Mouse (Mus musculus) embryo, embryonic 10.5 days (tissue): Measurements from ENCODE around the gene Wdr20.
"Not testable (repeated sequence)": the region's sequence is repeated elsewhere in the genome, so short reads cannot be mapped to it uniquely, and the experiment has no call there.

ENCODE experiments used
- DNase-seq: peaks from one replicate; pipeline ENCODE4 v3.0.0-alpha.2; 2015; ENCODE audit warnings: low spot score

Gene Wdr20

DNA sequence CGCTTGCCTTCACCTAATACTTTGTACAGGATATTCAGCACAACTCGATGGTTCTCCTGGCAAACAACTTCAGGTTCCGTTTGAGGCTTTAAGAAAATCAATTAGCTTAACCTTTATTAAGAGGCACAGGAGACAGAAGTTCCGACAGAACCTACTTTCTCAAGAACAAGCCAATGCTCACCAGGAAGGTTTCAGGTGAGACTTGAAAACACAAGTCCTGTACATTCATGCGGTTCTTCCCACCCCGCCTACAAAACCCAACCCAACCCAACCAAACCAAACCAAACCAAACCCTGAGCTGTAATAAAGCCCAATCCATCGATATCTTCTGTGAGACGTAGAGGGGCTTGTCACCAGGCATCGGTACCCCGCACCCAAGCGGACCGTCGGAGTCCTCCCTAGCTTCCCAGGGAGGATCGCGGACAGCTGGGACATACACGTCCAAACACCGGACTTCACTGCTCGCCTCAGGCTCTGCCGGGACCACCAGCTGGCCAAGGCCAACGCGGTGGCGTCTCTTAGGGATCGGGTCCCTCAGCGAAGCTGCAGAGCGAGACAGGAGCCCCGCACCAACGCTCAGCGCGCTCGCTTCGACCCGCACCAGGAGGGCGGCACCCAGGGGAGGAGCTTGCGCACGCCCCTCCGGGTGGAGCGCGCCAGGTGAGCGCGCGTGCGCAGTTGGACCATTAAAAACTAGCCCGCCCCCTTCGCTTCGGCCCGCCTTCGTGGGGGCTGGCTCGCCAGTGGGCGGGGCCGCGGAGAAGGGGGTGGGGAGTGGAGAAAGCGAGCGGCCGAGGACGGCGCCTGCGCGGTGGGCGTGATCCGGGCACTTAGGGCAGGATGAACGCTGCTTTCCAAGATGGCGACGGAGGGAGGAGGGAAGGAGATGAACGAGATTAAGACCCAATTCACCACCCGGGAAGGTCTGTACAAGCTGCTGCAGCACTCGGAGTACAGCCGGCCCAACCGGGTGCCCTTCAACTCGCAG, at the start of gene Wdr20:
Gene Wdr20, plus strand, starts transcription at position 775 of the 988 bp plus-strand sequence.
- DNase-seq: peak; percentile 96

DNA sequence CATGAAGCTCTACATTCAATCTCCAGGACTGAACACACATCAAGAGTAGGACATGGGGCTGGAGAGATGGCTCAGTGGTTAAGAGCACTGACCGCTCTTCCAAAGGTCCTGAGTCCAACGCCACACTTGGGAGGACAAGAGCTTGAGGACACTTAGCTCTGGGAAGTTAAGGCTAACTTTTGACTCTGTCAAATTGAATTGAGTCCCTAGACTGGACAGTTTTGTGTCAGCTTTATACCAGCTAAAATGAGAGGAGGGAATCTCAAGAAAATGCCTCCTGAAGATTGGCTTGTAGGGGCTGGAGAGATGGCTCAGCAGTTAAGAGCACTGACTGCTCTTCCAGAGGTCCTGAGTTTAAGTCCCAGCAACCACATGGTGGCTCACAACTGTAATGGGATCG, 48.8 kb upstream of the Wdr20 start:
- DNase-seq: not testable (repeated sequence)

DNA sequence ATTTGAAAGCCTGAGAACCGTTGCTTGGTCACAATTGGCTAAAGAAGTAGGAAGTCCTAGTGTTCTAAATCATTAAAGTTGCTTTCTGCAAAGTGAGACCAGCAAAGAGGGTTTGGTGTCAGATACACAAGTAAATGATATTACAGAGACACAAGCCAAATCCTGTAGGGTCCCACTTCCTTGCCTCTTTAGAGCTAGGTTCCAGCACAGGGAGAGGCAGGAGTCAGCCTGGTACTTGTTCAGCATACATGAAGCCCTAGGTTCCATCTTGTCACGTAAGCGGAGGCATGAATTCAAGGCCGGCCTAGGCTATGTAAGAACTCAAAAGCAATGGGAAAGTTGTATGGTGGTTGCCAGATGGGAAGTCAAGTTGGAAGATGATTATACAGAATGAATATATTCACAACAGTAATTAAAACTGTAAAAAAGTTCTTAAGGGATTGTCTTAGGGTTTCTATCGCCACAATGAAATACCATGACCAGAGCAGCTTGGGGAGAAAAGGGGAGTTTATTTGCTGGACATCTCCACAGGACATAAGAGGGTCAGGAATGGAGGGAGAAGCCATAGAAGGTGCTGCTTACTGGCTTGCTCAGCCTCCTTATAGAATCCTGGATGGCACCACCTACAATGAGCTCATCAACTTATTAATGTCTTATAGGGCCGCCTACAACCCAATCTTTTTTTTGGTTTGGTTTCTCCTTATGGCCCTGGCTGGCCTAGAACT, 47.7 kb upstream of the Wdr20 start:
- no peak for DNase-seq

DNA sequence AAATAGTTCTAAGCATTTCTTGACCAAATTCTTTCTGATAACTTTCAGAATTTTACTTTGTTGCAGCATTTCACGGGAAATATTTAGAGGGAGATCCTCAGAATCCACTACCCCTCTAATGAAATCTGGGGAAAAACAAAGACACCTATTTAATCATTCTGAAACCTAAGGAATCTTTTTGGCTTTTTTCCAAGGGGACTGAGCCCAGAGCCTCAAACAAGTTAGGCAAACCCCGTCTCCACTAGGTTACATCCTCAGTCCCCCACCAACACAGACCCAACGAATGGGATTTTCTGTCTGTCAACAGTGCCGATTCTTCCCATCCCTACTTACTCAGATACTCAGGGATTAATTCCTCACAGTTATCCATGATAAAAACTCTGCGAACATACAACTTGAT, 44.4 kb upstream of the Wdr20 start:
- not testable (repeated sequence) for DNase-seq

DNA sequence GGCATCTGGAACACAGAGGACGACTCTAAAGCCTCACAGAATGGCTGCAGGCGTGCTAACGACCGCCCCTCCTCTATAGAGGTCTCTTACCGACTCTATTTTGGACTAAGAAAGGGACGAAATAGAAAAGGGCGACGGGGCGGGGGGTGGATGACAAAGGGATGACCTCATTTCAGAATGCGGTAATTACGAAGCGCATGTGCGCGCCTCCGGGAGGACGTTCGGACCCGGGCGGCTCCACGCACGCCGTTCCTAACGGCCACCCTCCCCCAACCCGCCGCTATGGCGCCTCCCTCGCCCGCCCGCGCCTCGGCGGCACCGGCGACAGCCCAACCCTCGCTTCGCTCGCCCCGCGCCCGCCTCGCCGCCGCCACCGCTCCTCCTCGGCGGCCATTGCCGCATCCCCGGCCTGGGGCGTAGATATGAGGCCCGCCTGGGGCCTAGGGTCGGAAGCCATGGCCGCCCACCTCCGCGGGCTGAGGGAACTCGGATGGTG, 42.0 kb upstream of the Wdr20 start:
- DNase-seq: peak; percentile 74

DNA sequence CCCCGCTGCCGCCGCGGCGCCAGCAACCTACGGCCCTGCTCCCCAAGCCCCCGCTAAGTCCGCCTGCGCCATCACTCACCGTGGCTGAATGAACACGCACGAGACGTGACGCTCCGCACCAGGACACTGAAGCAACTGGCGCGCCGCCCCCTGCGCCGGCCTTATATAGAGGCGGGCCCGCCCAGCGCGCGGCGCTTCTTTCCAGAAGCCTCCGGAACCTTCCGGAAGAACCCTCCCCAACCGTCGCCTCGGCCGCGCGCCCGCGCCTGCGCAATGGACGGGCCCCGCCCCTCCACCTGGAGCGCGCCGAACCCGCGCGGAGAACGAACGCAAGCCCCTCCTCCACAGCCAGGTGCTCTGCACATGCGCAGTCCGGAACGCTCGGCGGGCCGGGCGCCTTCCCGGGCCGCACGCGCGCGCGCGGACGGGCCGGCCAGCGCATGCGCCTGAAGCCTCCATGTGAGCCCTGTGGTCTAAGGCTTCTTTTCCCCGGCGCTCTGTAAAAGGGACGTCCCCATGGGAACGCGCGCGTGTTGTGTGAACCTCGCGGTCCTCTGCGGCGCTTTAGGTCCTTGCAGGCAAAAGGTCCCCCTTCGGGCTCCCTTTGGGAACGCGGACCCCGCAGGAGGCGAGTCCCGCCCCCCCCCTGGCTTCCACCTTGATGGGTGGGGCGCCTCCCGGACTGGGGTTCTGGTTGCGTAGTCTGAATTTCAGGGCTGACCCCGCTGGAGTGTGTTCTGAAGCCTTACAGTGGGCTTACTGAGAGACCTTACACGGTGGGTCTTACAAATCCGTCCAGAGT, 41.4 kb upstream of the Wdr20 start:
- DNase-seq: peak; percentile 96

DNA sequence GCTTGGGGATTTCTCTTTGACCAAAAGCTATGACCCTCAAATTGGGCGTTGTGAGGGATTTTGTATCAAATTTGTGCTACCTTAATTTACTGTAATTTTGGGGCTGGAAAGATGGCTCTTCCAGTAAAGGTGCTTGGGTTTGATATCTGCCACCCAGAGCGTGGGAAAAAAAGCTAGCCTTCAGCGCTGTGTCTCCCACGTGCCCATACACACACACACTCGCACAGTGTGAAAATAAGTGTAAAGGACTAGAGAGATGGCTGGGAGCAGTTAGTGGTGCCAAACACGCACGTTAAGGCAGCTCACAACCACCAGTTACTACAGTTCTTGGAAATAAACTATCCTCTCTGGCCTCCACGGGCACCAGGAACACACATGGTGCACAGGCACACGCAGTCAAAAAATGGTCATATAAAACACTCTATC, 40.8 kb upstream of the Wdr20 start:
- DNase-seq: no peak

DNA sequence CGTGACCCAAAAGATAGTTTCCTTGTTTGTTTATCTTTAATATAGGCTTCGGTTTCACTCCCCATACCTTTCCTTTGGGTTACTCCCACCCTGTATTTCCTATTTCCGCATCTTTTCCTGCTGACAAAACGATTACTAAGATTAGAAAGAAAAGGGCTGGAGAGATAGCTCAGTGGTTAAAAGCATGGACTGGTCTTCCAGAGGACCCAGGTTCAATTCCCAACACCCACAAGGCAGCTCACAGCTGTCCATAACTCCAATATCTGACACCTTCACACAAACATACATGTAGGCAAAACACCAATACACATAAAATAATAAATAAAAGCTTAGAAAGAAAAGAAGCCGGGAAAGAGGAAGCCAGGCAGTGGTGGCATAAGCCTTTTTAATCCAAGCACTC, 40.3 kb upstream of the Wdr20 start:
- DNase-seq: no peak

DNA sequence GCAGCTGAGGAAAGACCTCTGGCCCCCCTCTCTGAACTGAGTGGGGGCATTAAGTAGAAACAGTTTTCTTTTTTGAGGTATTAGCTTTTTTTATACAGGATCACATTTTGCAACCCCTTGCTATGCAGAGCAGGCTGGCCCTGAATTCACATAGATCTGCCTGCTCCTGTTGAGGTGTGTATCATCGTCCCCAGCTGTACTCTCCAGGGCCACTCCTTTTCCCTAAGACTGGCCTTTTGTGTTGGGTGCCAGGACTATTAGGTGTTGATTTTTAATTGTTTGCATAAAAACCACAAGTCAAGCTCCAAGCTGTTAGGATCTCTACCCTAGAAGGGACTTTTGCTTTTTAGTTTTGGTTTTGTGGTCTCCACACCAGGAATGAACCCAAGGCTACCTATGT, 39.7 kb upstream of the Wdr20 start:
- DNase-seq: no peak

DNA sequence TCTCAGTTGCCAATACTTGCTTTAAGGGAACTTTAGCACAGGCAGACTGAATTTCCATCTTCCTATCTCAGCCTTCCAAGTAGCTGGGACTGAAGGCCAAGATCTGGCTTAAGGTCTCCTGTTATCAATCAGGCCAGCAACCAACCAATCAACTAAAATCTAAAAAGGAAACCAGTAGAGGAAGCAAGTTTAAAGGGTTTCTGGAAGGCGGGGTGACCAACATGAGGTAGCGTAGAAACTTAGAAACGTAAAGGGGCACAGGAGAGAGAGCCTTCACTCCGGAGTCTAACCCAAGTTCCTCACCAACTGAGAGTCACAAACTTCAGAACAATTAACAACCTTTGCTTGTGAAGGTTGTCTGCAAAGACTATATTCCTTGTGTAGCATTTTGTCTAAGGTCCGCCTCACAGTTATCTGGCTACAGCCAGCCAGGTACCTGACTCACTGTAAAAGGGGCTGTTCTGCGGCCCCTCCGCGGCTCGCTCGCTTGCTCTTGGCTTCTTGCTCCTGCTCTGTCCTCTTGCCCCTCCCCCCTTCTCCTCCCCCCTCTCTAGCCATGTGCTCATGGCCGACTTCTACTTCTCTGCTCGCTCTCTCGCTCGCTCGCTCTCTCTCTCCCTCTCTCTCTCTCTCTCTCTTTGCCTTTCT, 39.1 kb upstream of the Wdr20 start:
- DNase-seq: no peak

DNA sequence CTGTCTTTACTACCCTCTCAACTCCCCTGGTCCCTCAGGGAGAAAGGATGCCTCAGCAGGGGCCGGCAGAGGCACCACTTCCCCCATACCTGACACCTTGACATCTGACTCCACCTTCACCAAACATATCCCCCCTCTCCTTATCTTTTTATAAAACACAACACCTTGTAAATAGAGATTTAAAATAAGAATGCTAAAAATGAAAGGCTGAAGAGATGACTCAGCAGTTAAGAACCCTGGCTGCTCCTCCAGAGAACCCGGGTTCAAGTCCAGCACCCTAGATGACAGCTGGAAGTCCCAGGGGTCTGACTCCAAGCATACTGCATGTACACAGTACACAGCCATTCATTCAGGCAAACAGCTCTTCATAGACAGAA, 38.6 kb upstream of the Wdr20 start:
- no peak for DNase-seq

DNA sequence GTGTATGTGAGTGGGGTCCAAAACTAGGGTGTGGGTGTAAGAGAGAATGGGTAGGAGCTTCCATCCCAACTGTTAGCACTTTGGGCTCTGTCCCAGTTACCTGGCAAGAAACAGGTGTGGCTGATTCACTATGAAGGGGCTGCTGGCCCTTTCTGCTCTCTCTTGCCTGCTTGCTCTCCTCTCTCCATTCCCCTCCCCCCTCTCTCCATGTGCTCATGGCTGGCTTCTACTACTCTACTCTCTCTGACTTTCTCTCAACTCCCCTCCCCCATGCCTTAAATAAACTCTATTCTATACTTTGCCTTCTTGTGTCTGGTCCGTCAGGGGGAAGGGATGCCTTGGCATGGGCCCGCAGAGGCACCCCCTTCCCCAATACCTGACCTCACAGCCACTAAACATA, 37.0 kb upstream of the Wdr20 start:
- no peak for DNase-seq

DNA sequence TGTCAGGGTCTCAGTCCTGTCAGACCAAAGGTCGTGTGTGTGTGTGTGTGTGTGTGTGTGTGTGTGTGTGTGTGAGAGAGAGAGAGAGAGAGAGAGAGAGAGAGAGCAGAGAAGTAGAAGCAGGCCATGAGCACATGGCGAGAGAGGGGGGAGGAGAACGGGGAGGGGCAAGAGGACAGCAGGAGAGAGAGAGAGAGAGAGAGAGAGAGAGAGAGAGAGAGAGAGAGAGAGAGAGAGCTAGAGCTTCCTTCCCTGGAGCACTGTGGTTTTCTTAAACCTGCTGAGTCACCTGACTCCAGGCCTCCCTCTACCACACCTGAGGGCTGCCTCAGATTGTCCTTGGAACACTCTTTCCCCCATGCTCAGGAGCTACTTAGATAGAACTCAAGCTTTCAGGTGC, 36.4 kb upstream of the Wdr20 start:
- not testable (repeated sequence) for DNase-seq

DNA sequence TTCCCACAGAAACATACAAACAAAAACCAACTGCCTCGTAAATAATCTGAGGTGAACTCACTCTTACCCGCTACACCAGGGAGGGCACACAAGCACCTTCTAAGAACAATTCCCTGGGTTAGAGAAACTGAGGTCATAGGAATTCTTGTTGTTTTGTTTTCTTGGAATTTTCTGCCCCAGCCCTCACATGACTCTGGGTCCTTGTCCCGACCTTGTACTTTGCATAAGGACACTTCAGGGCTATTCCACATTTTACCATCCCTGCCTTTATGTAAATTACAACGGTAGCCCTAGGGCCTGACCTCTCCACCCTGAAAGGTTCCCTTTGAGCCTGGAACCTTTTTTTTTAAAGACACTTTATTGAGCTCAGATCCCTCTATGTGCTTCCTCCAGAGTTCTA, 35.2 kb upstream of the Wdr20 start, which contains the start of gene Hsp90aa1:
Gene Hsp90aa1, minus strand, starts transcription at position 173 of the 400 bp plus-strand sequence.
- no peak for DNase-seq

DNA sequence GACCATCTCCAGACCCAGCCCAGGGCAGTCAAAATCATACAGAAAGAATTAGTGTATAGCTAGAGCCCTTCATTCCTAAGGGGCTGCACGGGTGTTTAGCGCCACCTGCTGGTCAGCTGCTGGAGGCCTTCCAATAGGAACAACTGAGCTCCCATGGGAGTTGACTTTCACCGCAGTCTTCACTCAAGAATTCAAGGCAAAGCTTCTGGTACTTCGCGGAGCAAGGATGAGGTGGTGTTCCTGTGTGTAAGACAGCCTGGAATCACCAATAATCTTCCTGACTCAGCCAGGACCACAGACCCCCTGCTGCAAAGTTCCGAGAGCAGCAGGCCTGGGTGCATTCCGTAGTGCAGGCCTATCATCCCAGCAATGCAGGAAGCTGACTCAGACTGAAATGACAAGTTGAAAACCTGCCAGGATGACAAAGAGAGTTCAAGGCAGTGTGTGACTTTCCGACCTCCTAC, 34.7 kb upstream of the Wdr20 start:
- peak; percentile 94 for DNase-seq

DNA sequence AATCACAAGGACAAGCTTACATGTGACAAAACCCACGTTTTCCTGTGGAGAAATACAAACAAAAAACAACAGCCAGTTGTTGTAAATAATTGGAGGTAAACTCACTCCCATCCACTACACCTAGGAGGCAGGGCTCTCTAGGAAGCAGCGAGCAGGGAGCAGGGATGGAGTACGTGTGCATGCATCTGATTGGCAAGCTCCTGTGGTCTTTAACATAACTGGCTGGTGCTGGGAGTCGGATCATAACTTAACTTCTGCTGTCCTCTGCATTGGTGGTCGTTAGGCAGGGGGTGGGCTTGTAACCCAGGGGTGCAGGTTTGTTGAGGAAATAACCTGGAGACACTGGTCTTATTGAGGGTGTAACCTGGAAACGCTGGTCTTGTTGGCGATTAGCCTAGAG, 34.1 kb upstream of the Wdr20 start:
- DNase-seq: no peak

DNA sequence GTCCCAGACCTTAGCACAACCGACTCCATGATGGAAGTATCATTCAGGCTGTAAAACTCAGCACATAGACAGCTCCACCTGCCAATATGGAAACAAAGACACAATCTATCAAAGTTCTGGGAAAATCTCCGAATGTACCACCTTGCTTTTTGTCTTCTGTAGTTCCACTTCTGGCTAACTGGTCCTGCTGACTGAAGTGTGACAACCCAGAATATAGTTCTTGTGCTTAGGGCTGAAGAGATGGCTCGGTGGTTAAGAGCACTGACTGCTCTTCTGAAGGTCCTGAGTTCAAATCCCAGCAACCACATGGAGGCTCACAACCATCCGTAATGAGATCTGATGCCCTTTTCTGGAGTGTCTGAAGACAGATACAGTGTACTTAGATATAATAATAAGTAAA, 32.3 kb upstream of the Wdr20 start:
- not testable (repeated sequence) for DNase-seq

DNA sequence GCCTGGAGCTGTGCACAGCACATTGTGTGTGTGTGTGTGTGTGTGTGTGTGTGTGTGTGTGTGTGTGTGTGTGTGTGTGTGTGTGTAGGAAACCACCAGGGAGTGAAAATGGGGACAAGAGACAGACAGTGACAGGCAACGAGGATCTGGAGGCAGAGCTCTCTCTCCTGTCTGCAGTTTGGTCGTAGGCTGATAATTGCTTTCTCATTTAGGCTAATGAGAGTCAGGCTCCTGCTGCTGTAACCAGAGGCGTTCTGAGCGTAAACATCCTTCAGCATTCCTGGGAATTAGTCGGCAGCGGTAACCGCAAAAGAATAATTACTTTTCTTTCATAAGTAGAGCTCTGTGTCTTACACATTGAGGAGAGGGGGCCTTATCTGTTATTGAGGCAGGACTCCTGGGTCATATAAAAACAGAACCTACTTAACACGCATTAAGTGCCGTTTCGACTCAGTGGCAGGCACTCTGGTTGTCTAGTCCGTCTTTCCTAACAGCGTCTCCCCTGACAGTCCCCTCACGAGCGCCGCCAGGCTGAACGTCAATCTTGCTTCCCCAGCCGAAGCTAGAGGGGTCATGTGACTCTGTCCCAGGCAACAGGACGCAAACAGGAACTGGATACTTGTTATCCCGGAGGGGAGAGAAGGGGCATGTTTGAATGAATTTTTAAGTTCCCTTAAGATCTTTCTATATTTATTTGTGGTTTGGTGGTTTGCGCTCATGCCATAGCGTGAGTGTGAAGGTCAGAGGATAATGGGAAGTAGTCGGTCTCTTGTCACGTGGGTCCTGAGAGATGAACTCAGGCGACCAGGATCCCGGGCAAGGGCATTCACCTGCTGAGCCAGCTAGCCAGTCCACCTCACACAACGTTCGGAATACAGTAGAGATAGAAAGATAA, 31.2 kb upstream of the Wdr20 start:
- DNase-seq: peak; percentile 82

DNA sequence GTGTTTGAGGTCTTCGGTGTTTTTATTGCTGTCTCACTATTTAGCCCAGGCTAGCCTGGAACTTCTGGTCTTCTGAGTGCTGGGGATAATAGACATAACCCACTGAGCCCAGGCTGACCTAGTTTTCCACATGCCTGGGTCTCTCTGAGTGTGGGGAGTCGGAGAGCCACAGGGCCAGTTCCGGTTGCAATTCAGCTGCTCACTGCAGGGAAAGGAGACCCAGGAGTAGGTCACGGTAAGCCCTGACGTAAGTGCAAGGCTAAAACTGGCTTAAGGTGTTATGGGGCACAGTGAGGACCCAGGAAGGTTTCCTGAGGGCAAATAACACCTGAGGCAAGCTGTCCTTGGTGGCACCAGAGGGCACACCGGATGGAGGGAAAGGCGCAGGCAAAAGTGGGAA, 30.3 kb upstream of the Wdr20 start:
- no peak for DNase-seq

DNA sequence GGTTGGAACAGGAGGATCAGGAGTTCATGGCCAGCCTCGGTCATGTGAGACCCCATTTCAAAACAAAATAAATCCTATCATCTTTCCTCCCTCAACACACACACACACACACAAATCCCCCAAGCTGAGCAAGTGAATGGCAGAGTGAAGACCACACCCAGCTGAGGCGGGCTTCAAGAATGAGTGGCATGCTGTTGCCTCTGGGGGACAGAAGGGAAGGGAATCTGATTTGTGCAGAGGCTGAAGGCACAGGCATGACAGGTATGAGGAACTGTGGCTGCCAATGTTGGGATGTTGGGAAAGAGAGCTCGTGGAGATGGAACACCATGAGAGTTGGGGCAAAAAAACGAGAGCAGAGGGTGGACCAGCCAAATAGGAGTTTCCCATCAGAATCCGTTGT, 26.5 kb upstream of the Wdr20 start:
- DNase-seq: no peak
